Mouse (Mus musculus) liver, embryonic 13.5 days (tissue): Measurements from ENCODE around the gene Zfp629. TPM values are rescaled to one million over a fixed set of nuclear protein-coding genes. Genes with fewer than 3 reads are reported as not detected.
A peak's percentile ranks its signal among the peaks of the same experiment; 100 is the strongest.

ENCODE experiments used
- ATAC-seq: fragments of 200-750 bp; cut with Nextera tagmentation; 2 replicates; pipeline ENCODE4 v1.8.0; 2017; ENCODE audit warnings: low read depth, mild to moderate bottlenecking, moderate number of reproducible peaks, moderate library complexity
- DNase-seq: peaks from one replicate; pipeline ENCODE4 v3.0.0; 2022
- H3K27ac ChIP-seq: fragments of 300-500 bp; sonication (generic); 2 replicates; pipeline ENCODE4 v1.5.1; 2015; ENCODE audit warnings: moderate library complexity, mild to moderate bottlenecking, inconsistent platforms
- H3K27me3 ChIP-seq: fragments of 300-500 bp; sonication (generic); 2 replicates; pipeline ENCODE4 v1.6.1; 2015; ENCODE audit warnings: mild to moderate bottlenecking, inconsistent platforms
- H3K36me3 ChIP-seq: fragments of 300-500 bp; sonication (generic); 2 replicates; pipeline ENCODE4 v1.6.1; 2015; ENCODE audit warnings: mild to moderate bottlenecking, inconsistent platforms
- H3K4me1 ChIP-seq: fragments of 300-500 bp; sonication (generic); replicated peaks from 2 replicates; pipeline ENCODE4 v1.6.1; 2015; ENCODE audit warnings: inconsistent platforms
- H3K4me2 ChIP-seq: fragments of 300-500 bp; sonication (generic); 2 replicates; pipeline ENCODE4 v1.6.1; 2015; ENCODE audit warnings: inconsistent platforms, mild to moderate bottlenecking, moderate library complexity
- H3K4me3 ChIP-seq: fragments of 300-500 bp; sonication (generic); replicated peaks from 2 replicates; pipeline ENCODE4 v1.5.1; 2015; ENCODE audit warnings: mild to moderate bottlenecking, inconsistent platforms
- H3K9ac ChIP-seq: fragments of 300-500 bp; sonication (generic); 2 replicates; pipeline ENCODE4 v1.6.1; 2015; ENCODE audit warnings: mild to moderate bottlenecking, inconsistent platforms
- H3K9me3 ChIP-seq: fragments of 300-500 bp; sonication (generic); replicated peaks from 2 replicates; pipeline ENCODE4 v1.6.1; 2016; ENCODE audit warnings: inconsistent platforms
- WGBS: fragments of 180-500 bp; shearing (Covaris S2); methylation state at CpG from one replicate; pipeline ENCODE4 v1.1.7; 2015; ENCODE audit not compliant: insufficient replicate concordance; 5-methylcytosine and 5-hydroxymethylcytosine counted together
- polyA plus RNA-seq: library from polyadenylated mRNA; unstranded; fragments of >200 nt; fragmentation: Nextera tagmentation; extraction: Ambion mirVana; gene quantifications from 2 replicates; pipeline ENCODE4 v1.2.1, GENCODE M21; 2015

Zfp629 gene
- polyA plus RNA-seq, 1 experiment from 2014 or later: 1.6 TPM

DNA sequence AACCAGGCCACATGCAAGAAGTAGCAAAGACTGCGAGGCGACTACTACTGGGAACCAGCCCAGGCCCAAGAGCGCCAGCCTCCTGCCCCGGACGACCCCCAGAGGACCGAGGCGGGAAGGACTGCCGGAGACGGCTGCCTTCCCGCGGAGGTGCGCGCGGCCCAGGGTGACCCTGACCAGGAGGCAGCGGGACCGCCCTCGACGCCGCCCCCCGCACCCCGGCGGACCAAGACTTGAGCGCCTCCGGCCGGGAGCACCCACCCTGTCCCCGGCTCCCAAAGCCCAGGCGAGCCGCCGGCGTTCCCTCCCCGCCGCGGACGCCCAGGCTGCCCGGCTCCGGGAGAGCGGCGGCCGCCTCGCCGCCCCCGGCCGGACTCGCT is 1.1 kb downstream of the Zfp629 start:
- ATAC-seq (peak; percentile 73), DNase-seq (peak; percentile 41)
- peak overlapping the region; percentile 91 for H3K4me2 ChIP-seq
- H3K27me3 ChIP-seq: 0 out of 2 replicates have a peak, but pooled peaks cover 6% of the 10 kb centered on the region
- no peaks in the 10 kb centered on the region for H3K9me3 ChIP-seq
- H3K9ac ChIP-seq: peak overlapping the region; percentile 87
- H3K4me1 ChIP-seq: peaks cover 22% of the 10 kb centered on the region
- H3K27ac ChIP-seq: peak overlapping the region; percentile 60
- peak overlapping the region; percentile 78 for H3K4me3 ChIP-seq
- peaks cover 34% of the 10 kb centered on the region for H3K36me3 ChIP-seq
- WGBS: under 1% methylated on average over 33 of the region's 44 CpGs

DNA sequence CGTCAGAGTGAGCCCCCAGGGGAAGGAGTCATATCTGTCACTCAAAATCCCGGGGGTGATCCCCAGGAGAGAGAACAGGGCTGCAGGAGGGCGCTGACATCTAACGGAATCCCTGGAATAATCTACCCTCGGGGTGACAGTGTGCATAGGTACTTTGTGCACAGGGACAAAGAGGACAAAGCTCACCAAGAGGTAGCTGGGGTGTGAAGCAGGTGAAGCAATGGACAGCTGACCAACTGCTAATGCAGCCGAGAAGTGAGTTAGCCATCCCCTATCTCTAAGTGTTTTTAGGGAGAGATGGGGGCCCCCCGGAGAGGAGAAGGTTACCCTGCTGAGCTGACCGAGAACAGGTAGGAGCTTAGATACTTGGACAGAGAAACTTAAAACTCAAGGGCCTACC is 1.5 kb downstream of the Zfp629 start:
- ATAC-seq: no peak
- Histone ChIP-seq H3K27ac (peak overlapping the region; percentile 60), H3K9ac (peak overlapping the region; percentile 87), H3K9me3 (no peaks in the 10 kb centered on the region), H3K36me3 (peaks cover 34% of the 10 kb centered on the region), H3K27me3 (0 out of 2 replicates have a peak, but pooled peaks cover 6% of the 10 kb centered on the region), H3K4me3 (peak overlapping the region; percentile 78), H3K4me1 (peaks cover 22% of the 10 kb centered on the region), H3K4me2 (peak overlapping the region; percentile 91)
- DNase-seq: no peak
- WGBS: 31% methylated on average over 8 of the region's 8 CpGs

DNA sequence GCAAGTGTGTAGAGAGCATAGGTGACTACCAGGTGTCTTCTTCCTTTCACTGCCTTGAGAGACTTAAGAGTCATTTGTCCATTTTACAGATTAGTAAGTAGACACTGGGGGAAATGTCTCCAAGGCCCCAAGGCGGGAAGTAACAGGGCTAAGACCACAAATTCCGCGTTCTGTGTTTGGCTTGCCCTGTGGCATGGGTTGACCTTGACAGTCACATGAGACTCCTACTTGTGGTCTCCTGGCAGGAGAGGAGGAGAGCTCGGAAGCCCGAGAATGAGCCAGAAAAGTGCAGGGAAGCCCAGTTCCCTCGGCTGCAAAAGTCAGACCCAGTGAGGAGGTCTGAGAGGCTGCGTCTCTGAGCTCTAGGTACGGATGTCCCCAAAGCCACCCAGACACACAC is 2.1 kb downstream of the Zfp629 start:
- 89% methylated on average over 8 of the region's 8 CpGs for WGBS
- Histone ChIP-seq H3K9ac (no peak overlapping the region), H3K4me1 (peaks cover 22% of the 10 kb centered on the region), H3K9me3 (no peaks in the 10 kb centered on the region), H3K27me3 (0 out of 2 replicates have a peak, but pooled peaks cover 6% of the 10 kb centered on the region), H3K4me2 (peak overlapping the region; percentile 91; the same call in 1 of the 2 replicates), H3K36me3 (peaks cover 38% of the 10 kb centered on the region), H3K27ac (no peak overlapping the region), H3K4me3 (0 out of 2 replicates have a peak overlapping the region, but pooled peaks have one; percentile 78)
- DNase-seq (no peak), ATAC-seq (no peak)

DNA sequence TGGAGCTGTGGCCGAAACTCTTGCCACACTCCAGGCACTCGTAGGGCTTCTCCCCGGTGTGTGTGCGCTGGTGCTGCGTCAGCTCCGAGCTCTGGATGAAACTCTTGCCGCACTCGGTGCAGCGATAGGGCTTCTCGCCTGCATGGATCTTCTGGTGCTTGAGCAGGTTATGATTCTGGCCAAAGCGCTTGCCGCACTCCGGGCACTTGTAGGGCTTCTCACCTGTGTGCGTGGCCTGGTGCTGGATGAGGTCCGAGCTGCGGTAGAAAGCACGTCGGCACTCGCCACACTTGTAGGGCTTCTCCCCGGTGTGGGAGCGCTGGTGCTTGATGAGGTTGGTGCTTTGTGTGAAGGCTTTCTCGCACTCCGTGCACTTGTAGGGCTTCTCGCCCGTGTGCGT is 4.0 kb downstream of the Zfp629 start:
- Histone ChIP-seq H3K4me2 (no peak overlapping the region), H3K36me3 (peaks cover 46% of the 10 kb centered on the region), H3K9me3 (no peaks in the 10 kb centered on the region), H3K4me1 (peaks cover 22% of the 10 kb centered on the region), H3K27me3 (0 out of 2 replicates have a peak, but pooled peaks cover 6% of the 10 kb centered on the region), H3K4me3 (no peak overlapping the region), H3K9ac (no peak overlapping the region), H3K27ac (no peak overlapping the region)
- DNase-seq (no peak), ATAC-seq (no peak)
- 93% methylated on average over 26 of the region's 26 CpGs for WGBS

DNA sequence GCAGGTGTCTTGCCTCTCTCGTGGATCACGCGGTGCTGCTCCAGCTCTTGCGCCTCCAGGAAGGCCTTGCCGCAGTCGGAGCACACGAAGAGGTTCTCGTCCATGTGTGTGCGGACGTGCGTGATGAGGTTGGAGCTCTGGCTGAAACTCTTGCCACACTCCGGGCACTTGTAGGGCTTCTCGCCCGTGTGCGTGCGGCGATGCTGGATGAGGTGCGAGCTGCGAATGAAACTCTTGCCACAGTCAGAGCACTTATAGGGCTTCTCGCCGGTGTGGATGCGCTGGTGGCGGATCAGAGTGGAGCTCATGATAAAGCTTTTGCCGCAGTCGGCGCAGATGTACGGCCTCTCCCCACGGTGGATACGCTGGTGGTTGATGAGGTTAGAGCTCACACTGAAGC is 4.6 kb downstream of the Zfp629 start:
- Histone ChIP-seq H3K27ac (no peak overlapping the region), H3K4me2 (no peak overlapping the region), H3K4me1 (peaks cover 22% of the 10 kb centered on the region), H3K9me3 (no peaks in the 10 kb centered on the region), H3K27me3 (0 out of 2 replicates have a peak, but pooled peaks cover 6% of the 10 kb centered on the region), H3K4me3 (no peak overlapping the region), H3K36me3 (peaks cover 46% of the 10 kb centered on the region), H3K9ac (no peak overlapping the region)
- ATAC-seq (no peak), DNase-seq (no peak)
- WGBS: 90% methylated on average over 29 of the region's 29 CpGs

DNA sequence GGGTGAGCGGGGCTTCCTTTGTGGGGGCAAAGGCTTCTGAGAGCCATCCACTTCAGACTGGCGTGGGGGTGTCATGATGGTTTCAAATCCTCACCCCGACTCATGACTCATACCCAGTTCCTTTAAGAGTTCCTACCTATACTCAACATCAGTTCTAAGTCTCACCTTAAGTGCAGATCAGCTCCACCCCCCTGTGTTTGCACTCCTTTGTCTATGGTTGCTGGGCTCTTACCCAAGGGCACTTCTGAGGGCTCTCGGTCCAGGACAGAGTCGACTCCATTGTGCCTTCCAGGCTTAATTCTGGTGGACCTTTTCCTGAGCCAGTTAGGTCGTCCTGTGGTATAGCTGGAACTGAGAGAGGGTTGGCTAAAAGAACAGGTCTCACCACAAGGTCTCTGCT is 8.4 kb downstream of the Zfp629 start:
- Histone ChIP-seq H3K4me2 (no peak overlapping the region), H3K4me3 (no peak overlapping the region), H3K36me3 (peaks cover 62% of the 10 kb centered on the region), H3K27ac (no peak overlapping the region), H3K27me3 (no peaks in the 10 kb centered on the region), H3K4me1 (peaks cover 8% of the 10 kb centered on the region), H3K9ac (no peak overlapping the region), H3K9me3 (no peaks in the 10 kb centered on the region)
- 70% methylated on average over 6 of the region's 6 CpGs for WGBS
- DNase-seq (no peak), ATAC-seq (no peak)

DNA sequence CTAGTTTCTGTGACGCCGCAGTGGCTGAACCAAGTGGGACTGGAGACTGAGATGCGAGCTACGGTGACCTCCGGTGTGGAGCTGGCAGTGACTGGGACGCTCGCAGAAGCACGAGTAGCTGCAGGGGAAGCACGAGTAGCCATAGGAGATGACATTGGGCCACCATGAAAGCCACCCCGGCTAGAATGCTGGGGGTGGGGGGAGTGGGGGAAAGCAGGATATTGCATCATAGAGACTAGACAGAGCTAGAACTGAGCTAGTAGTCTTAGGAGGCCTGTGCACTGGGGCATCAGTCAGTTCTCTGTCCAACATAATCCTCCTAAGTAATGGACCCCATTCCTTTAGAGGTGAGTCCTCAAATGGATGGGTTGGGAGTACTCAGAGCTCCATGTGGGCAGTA is 11.3 kb downstream of the Zfp629 start:
- Histone ChIP-seq H3K9ac (no peak overlapping the region), H3K9me3 (no peaks in the 10 kb centered on the region), H3K4me3 (no peak overlapping the region), H3K4me2 (no peak overlapping the region), H3K27me3 (no peaks in the 10 kb centered on the region), H3K36me3 (peaks cover 65% of the 10 kb centered on the region), H3K4me1 (peaks cover 8% of the 10 kb centered on the region), H3K27ac (no peak overlapping the region)
- ATAC-seq (no peak), DNase-seq (no peak)
- 76% methylated on average over 10 of the region's 10 CpGs for WGBS

DNA sequence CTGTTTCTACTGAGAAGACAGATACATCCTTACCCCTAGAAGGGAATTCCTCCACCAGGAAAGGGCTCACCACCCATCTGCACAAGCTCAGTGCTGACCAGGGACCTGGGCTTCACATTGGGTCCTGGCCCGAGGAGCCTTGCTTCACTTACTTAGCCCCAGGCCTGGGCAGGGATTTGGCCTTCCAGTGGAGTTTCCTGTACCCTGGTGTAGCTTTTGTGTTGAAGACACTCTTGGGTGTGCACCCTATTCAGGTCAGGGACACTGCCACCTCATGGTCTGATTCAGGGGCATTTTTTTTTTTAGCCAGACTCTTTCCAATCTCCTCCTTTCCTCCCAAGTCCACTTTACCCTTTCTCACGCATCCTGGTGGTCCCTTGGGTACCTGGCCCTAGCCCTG is 12.7 kb downstream of the Zfp629 start:
- Histone ChIP-seq H3K27ac (no peak overlapping the region), H3K27me3 (no peaks in the 10 kb centered on the region), H3K9ac (no peak overlapping the region), H3K4me3 (no peak overlapping the region), H3K4me2 (no peak overlapping the region), H3K9me3 (no peaks in the 10 kb centered on the region), H3K36me3 (peaks cover 68% of the 10 kb centered on the region), H3K4me1 (peaks cover 8% of the 10 kb centered on the region)
- DNase-seq (no peak), ATAC-seq (no peak)
- 73% methylated on average over 2 of the region's 2 CpGs for WGBS

DNA sequence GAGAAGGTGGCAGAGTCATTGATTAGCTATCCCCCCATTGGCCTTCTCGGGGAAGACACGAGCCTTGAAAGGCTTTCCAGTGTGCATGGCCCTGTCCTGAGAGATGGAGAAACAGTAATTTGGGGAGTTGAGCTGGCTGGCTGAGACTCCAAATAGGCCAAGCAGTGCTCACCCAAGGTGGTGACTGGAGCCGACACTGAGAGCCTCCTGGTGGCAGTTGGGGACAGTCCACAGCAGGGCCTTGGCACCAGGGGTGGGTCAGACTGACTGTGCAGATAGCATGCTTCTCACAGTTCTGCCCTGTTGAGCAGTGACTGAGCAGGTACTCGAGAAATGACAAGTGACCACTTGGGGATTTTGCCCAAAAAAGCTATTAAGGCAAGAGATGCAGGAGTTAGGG is 13.9 kb downstream of the Zfp629 start:
- peaks cover 78% of the 10 kb centered on the region for H3K36me3 ChIP-seq
- no peak for DNase-seq

DNA sequence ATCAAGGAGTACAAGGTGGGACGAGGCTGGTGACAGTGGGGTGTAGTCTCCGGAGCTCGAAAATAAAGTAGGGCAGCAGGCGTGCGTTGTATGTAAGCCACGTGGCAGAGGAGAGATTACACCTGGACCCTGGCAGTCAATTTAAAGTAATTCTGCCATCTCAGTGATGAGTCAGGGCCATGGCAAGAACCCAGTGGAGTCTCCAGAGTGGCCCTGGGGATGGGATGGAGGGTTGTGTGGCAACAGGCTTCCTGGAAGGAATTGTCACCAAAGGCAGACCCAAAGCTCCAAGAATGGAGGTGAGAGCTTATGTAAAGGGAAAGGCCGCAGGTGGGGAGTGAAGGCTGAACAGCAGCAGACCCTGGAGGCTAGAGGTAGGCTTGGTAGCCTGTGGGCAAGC is 15.0 kb downstream of the Zfp629 start:
- Histone ChIP-seq H3K27me3 (no peaks in the 10 kb centered on the region), H3K4me1 (peaks cover 8% of the 10 kb centered on the region), H3K9me3 (no peaks in the 10 kb centered on the region), H3K9ac (no peak overlapping the region), H3K36me3 (peaks cover 89% of the 10 kb centered on the region), H3K27ac (no peak overlapping the region), H3K4me3 (no peak overlapping the region), H3K4me2 (no peak overlapping the region)
- DNase-seq (no peak), ATAC-seq (no peak)
- WGBS: 95% methylated on average over 7 of the region's 7 CpGs

More for the DNA sequence above, 13.9 kb downstream of the Zfp629 start:
- H3K27me3 ChIP-seq: no peaks in the 10 kb centered on the region
- no peak overlapping the region for H3K4me2 ChIP-seq
- H3K27ac ChIP-seq: no peak overlapping the region
- H3K9me3 ChIP-seq: no peaks in the 10 kb centered on the region
- peaks cover 8% of the 10 kb centered on the region for H3K4me1 ChIP-seq
- WGBS: 78% methylated on average over 4 of the region's 4 CpGs
- H3K4me3 ChIP-seq: no peak overlapping the region
- H3K9ac ChIP-seq: no peak overlapping the region
- no peak for ATAC-seq

DNA sequence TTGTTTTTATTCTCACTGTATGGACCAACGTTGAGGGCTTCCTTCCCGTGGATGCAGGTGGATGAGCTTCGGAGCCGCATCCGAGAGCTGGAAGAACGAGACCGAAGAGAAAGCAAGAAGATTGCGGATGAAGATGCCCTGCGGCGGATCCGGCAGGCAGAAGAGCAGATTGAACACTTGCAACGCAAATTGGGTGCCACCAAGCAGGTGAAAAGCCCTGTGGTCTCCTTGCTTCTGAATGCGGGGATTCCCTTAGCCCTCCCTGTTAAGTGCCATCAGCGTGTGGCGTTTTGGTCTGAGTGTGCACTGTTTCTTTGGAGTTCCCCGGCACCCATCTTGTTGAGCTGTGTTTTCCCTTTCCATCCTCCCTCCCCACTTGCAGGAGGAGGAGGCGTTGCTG is 18.9 kb downstream of the Zfp629 start:
- DNase-seq (no peak), ATAC-seq (no peak)
- Histone ChIP-seq H3K27me3 (no peaks in the 10 kb centered on the region), H3K4me1 (no peaks in the 10 kb centered on the region), H3K4me2 (no peak overlapping the region), H3K36me3 (peaks cover 100% of the 10 kb centered on the region), H3K4me3 (no peak overlapping the region), H3K9me3 (no peaks in the 10 kb centered on the region), H3K27ac (no peak overlapping the region), H3K9ac (no peak overlapping the region)
- 93% methylated on average over 17 of the region's 17 CpGs for WGBS

DNA sequence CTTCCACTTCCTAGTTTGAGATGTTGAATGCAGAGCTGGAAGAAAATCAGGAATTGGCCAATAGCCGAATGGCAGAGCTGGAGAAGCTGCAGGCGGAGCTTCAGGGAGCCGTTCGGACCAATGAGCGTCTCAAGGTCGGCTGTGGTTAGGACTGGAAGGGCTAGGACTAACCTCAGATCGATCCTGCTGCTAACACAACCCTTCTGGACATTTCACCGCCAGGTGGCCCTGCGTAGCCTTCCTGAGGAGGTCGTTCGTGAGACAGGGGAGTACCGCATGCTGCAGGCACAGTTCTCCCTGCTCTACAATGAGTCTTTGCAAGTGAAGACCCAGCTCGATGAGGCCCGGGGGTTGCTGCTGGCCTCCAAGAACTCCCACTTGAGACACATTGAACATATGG is 23.0 kb downstream of the Zfp629 start:
- Histone ChIP-seq H3K9ac (no peak overlapping the region), H3K4me1 (peaks cover 21% of the 10 kb centered on the region), H3K9me3 (no peaks in the 10 kb centered on the region), H3K4me2 (no peak overlapping the region), H3K4me3 (no peak overlapping the region), H3K27ac (no peak overlapping the region), H3K27me3 (no peaks in the 10 kb centered on the region), H3K36me3 (peaks cover 82% of the 10 kb centered on the region)
- ATAC-seq (no peak), DNase-seq (no peak)
- 87% methylated on average over 14 of the region's 14 CpGs for WGBS
